Mouse (Mus musculus) large intestine, adult 2 months (tissue): ENCODE data around the gene Pde6h. TPM values are rescaled to one million over a fixed set of nuclear protein-coding genes. Genes with fewer than 3 reads are reported as not detected.

Source experiments
- DNase-seq: peaks from one replicate; pipeline ENCODE4 v3.0.0-alpha.2; 2012; ENCODE audit warnings: low read depth, low spot score
- WGBS: fragments of 180-500 bp; shearing (Covaris S2); methylation state at CpG from one replicate; pipeline ENCODE4 v1.1.7; 2018; 5-methylcytosine and 5-hydroxymethylcytosine counted together
- polyA plus RNA-seq: library from polyadenylated mRNA; depleted of rRNA; stranded (reverse); fragments of >200 nt; gene quantifications from 2 replicates; pipeline ENCODE4 v1.2.3, GENCODE M21; 2012

Pde6h gene
- polyA plus RNA-seq, 1 experiment, result 0.01 TPM

DNA sequence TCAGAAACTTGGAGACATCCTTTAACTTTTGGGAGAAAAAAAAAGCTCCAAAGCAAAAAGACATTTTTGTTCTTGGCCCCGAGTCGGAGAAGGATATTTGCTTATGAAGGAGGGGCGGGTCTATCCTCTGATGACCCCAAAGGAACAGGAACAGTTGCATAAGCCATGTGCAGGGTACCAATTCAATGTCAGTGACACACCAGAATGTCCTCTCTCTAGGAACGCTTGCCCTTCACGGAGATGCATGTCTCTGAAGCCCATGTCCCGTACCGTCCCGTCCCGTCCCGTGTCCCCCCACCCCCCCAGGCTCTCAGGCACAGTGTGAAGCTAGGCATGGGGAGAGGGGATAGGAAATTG, 16.7 kb upstream of the Pde6h start:
- DNase-seq, result no peak
- 35% methylated on average over 10 of the region's 10 CpGs for WGBS

DNA sequence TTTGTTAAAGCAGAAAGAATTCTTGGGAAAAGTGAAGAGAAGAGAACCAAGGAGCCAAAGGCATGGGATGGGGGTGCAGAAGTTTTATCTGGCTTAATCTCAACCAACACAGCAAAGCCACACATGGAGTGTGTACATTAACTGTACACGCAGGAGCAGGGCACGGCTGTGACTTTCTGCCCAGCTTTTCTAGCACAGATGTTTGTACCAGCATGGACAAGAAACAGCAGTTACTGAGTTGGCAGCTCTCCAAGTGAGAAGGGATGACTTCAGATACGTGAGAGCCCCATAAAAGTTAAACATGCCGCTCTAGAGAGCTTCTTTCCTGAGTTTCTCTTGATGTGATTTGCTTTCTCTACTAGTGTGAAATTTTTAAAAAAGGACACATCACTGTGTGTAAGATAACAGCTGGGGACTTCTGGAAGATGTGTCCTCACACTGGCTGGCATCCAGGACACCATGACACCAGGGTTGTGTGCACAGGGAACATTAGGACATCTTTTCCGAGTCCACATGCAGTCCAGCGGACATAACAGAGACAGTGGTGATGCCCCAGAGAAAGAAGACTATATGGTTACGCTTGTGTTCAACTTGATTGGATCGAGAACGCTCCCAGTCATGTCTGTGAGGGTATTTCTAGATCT, 13.3 kb upstream of the Pde6h start:
- WGBS, result 46% methylated on average over 9 of the region's 9 CpGs
- DNase-seq, result no peak

DNA sequence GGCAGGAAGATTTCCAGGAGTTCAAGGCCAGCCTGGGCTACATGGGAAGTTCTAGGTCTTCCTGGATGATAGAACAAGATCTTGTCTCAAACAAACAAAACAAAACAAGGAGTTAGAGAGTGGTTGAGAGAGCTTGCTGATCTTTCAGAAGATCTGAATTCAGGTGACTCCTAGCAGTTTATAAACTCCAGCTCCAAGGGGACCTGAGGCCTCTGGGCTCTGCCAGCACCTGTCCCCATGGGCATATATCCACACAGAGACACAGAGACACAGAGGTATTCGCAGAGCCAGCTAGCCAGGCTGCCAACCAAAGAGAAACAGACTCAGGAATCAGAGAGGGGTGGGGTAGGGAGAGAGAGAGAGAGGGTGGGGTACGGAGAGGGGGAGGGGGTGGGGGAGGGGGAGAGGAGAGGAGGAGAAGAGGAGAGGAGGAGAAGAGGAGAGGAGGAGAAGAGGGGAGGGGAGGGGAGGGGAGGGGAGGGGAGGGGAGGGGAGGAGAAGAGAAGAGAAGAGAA, 10.8 kb upstream of the Pde6h start:
- WGBS, result 76% methylated on average over 1 of the region's 2 CpGs
- DNase-seq, result no peak

DNA sequence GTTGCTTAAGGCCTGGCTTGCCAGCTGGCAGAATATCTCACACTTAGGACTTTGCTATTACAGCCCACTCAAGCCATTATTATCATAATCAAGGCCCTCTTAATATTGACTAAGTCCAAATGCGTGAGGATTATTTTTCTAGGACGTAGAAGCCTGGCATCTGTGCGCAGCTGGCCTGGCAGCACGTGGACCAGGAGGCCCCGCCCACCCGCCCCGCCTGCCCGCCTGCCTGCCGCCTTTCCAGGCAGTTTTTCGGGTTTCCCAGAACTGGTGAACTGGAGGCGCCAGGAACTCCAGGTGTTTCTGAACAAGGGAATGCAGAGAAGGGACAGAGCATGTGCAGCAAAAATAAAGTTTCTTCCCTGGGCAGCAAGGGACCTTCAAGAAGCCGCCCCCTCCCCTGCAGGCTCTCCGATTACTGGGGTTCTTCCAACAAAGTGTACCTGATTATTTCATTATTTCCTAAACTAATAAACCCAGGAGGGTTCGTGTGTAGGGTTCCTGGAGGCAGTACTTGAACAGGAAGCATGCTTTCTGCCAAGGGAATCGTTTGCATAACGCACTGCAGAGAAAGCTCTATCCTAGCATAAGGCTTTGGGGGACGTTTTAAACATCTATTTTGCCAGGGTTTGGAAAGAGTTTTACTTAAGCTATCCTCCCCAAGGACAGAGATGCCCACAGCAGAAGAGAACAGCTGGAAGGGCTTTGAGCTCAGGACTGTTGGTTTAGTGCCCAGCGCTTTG, 10.1 kb upstream of the Pde6h start:
- no peak for DNase-seq
- WGBS, result 9% methylated on average over 18 of the region's 18 CpGs

DNA sequence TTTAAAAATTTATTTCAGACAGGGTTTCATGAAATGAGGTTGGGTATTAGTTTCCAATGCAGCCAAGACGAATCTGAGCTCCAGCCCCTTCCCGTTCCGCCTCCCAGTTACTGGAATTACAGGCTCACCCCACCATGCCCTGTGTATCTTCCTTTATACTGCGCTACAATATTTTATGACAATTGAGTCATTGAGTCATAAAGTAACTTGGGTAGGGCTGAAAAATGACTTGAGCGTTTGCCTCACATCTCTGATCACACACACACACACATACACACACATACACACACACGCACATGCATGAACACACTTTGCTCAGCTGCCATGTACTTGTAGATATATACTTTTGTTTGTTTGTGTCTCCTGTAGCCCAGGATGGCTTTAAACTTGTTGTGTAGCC, 9.4 kb upstream of the Pde6h start:
- DNase-seq, result peak; percentile 45
- 35% methylated on average over 6 of the region's 6 CpGs for WGBS

DNA sequence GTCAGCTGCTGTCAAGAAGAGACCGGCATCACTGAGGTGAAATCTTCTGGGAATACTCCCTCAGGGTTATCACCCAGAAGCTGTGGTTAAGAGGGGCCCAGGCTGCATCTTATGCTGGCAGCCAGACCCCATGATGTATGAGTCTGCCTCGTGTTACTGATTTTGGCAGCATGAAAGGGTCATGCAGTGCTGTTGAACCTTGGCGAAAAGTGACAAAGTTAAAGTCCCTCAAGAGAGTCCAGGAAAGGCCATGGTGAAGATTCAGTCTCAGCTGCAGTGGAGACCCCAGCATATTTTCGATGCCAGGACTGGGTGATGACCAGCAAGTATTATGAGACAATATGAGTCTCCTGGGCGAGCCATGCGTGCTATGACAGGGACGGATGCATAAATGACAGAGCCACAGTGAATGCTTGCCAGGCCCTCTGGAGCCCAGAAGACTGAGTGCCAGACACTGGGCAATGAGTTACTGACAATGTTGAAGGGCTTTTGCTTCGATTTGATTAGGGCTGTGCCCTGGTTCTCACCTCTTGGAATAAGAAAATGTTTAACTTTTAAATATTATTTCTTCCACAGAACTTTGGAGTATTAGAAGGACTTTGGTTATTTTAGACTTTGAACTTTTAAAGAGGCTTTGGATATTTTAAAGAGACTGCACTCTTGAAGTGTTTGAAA, 7.8 kb upstream of the Pde6h start:
- 77% methylated on average over 8 of the region's 8 CpGs for WGBS
- no peak for DNase-seq

DNA sequence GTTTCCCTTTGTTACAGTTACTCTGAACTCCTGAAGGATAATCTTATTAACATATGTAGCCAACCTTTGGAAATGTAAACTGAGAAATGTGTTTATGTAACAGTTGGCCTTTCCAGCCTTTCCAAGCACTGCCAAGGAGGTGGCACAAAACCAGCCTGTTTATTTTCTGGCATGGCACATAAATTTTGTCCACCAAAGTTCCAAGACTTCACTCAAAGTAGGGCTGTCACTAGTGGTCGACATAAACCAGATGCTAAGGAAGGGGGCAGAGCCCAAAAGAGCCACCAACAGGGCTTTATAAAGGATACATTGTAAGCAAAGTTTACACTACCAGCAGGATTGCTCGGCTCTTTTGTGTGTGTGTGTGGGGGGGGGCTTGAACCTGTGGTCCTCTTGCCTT, 5.7 kb upstream of the Pde6h start:
- DNase-seq, result no peak
- WGBS, result 29% methylated on average over 2 of the region's 2 CpGs

DNA sequence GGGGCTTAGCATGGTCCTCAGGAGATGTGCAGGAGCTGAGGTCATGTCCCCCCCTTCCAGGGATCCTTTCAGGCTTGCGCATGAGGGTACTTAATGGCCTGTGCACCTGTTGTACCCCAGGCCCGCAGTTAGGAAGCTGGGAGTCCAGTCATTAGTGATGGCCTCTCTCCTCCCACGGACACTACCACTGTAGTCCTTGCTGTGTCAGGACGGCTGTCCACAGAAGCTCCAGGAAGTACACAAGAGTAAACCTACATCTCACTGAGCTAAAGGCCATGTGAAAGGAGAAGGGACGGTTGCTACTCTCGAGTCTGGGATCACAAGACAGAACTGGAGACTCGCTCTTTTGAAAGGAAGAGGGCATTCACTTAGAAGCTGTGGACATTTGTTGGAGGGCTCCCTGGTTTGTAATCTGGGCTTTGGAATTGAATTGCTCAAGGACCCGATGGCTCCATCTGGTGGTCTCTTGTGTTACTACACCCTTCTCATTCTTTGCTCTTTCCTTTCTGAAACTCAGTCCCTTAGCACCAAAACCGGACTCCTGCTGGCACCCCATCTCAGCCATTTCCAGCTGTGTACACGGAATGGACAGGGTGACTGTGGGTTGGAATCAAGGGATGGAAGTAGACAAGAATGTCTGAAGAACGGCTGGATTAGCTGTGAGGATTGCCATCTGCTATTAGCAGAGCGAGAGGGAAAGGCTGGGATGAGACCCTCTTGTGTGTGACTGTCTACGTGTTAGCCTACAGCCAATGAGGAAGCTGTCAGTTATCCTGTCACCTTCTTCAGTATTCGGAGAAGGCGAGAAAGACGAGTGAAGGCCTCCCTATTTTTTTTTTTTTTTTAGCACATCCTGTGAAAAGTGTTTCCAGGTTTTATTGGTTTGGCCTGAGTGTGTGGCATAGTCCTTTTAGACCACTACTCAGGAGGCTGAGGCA, 3.0 kb upstream of the Pde6h start:
- peak; percentile 46 for DNase-seq
- 30% methylated on average over 16 of the region's 16 CpGs for whole genome bisulfite sequencing

DNA sequence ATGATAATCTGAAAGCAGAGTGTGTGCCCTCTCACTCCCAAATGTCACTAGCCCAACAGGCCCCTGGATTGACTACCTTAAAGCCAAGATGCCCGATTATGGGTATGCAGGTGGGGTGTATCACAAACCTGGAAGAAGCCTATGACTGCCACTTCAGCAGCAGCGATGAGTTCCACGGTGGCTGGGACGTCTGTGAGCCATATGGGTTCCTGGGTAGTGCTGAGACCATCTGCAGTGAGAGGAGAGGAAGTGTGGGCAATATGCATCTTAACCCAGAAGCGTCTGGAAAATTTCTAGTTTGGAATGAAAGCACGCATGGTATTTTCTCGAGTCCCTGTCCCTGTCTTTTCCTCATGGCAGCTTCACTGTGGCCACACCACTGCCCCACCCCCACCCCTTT, 2.0 kb upstream of the Pde6h start:
- 72% methylated on average over 7 of the region's 7 CpGs for WGBS
- DNase-seq, result no peak

DNA sequence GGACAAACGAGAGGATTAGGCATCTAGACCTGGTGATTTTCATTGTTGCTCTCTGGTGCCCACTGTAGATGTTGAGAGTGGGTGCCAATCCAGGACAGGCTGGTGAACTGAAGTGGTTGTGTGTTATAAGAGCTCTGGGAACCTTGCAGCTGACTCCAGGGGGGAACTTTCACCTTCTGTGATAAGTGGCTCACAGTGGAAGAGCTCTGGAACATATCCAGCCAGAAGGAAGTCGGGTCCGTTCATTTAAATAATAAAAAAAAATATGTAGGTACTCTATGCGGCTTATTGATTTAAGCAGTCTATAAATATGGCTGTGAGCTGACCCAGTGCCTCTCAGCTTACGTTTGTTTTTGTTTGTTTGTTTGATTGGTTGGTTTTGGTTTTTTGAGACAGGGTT, 1.6 kb upstream of the Pde6h start, which contains the start of gene Erp27:
Gene Erp27, minus strand, starts transcription at position 101 of the 400 bp plus-strand sequence.
- WGBS, result 36% methylated on average over 5 of the region's 5 CpGs
- DNase-seq, result no peak

DNA sequence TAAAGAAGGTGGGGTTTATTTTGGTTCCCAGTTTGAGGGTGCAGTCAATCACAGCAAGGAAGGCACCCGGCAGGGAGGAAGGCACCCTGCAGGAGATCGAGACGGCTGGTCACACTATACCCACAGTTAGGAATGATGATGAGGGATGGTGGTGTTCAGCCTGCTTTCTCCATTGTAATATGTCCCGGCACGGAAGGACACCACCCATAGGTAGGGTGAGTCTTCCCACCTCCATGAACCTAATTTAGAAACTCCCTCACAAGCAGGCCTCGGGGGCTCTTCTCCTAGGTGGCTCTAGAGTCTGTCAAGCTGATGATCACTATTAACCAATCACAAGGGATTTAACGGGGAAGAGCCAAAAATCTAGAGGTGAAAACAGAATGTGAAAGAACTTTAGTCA, 761 bp upstream of the Pde6h start:
- DNase-seq, result no peak
- WGBS, result 94% methylated on average over 7 of the region's 7 CpGs

DNA sequence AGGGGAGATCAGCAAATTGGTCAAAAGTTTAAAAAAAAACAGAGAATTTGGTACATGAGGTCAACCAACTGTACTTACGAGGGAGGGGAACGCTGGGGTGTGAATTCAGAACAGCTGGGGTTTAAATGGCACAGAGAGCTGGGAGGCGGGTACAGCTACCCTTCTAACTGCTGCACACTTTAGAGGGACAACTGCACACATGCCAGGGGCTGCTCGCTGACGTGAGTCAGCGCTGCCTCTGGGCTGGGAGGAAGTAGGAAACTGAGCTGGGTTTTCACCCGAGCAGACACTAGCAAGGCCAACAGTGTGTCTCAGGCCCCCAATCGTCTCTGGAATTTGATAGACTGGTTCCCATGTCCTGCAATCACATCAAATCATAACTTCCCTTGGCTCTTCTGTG, 1.4 kb downstream of the Pde6h start:
- DNase-seq, result no peak
- WGBS, result 71% methylated on average over 8 of the region's 8 CpGs

DNA sequence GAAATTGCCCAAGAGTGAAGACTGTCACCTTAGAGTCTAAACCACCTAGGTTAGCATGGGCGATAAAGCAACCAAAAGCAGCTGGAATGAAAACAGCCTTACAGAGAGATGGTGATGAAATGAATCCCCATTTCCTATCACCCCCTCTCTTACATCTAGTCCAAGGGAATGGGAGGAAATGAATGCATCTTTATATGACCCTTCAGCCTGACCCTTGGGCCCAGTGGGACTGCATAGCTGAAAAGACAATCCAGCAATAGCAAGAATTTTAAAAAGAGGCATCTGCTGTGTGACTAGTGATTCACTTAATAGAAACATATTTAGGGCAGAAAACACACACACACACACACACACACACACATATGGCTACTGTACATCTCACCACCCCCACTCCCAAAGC, 4.0 kb downstream of the Pde6h start:
- DNase-seq, result no peak
- WGBS, result 84% methylated on average over 1 of the region's 1 CpGs

DNA sequence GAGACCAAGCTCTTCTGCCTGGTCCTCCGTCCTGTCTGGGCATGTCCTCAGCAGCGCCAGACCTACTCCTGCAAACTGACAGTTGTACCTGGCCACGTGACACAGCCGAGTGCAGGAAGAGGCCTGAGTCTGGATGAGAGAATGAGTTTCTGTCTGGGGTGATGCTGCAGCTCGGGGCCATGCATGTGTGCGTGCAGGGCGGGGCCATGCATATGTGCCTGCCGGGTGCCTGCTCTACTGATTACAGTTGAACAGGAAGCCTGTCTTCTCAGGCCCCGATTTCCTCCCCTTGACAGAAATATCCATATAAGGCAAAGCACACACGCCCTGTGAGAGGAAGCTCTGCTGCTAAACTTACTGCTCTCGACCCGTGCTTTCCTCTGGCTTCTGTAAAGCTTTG, 7.0 kb downstream of the Pde6h start:
- 3% methylated on average over 12 of the region's 12 CpGs for WGBS
- no peak for DNase-seq

DNA sequence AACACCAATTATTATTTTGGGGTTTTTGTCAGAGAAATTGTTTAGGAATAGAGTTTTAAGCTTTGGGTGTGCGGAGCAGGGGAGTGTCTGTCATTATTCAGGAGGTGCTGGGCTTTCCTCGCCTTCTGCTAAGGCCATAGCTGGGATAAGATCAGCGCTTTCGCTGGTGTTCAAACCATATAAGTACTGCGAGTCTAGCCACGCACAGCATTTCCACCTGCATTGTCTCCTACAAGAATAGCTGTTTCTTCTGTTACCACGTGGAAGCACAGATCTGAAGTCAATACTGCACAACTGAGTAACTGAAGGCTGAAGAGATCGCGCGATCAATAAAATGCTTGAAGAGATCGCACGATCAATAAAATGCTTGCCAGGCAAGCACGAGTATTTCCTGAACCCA, 7.6 kb downstream of the Pde6h start:
- DNase-seq, result no peak
- 86% methylated on average over 13 of the region's 13 CpGs for WGBS

DNA sequence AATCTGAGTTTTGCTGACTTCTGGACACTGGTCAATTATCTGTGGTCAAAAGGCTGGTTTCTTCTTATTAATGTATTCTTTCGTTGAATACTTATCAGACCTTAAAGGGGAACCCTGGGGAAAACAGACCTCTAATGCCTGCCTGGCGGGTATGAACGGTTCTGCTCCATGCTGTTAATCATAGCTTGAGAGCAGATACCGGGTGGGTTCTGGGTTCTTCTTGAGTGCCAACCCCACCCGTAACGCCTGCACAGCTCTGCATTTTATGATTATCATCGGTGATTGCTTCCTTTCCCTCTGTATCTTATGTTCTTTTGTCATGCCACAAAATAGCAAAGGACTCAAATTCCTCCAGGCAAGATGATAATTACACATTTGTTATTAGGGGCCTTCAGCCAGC, 10.4 kb downstream of the Pde6h start:
- no peak for DNase-seq
- WGBS, result 84% methylated on average over 7 of the region's 7 CpGs

DNA sequence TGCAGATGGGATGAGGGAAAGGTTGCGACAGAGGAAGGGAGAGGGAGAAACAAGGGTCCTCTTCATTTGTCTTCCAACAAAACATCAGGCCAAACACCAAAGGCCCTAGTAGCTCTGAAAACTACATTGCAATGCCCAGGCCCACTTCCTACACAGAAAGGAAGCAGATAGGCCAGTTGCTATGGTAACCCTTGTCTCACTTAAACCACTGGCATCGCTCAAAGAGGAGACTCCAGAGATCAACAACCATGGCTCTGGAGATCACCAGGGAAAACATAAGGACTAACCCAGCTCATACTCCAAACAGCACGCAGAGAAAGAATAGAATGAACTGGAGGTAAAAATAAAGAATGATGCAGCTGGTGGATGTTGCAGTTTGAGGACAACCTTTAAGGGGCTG, 11.6 kb downstream of the Pde6h start:
- 78% methylated on average over 3 of the region's 3 CpGs for WGBS

DNA sequence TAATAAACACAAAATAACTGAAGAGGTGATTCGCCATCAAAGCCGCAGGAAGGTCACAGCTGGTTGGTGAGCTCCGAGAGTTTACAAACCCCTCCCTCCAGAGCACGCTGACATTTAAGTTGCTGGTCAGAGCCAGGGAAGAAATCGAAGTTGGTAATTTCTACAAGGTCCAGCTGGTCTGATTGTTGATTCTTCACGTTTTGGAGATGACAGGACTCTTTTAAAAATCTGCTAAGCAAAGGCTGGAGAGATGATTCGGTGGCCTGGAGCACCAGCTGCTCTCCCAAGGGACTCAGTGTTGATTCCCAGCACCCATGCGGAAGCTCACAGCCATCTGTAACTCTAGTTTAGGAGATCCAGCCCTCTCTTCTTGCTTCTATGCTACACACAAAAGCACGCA, 12.7 kb downstream of the Pde6h start:
- DNase-seq, result no peak
- 74% methylated on average over 9 of the region's 9 CpGs for WGBS

More for the DNA sequence above, 11.6 kb downstream of the Pde6h start:
- DNase-seq, result no peak

DNA sequence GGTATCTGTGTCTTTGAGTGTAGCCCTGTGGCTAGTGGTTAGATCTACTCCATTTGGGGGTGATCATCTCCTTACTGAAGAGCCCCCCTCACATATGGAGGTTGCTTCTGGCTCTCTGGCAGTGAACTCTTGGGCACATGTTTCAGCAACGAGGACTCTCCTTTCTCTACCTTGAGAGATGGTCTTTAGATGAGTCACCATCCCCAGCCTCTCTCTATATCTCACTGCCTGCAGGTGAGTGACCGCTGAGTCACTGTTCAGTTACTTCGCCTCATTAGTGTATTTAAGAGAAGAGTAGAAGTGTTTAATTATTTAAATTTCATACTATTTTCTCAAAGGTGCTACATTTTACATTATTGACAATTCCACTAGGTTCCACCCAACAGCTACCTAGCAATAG, 13.5 kb downstream of the Pde6h start:
- WGBS, result 67% methylated on average over 3 of the region's 3 CpGs
- DNase-seq, result no peak
